In the genomic region with DNA sequence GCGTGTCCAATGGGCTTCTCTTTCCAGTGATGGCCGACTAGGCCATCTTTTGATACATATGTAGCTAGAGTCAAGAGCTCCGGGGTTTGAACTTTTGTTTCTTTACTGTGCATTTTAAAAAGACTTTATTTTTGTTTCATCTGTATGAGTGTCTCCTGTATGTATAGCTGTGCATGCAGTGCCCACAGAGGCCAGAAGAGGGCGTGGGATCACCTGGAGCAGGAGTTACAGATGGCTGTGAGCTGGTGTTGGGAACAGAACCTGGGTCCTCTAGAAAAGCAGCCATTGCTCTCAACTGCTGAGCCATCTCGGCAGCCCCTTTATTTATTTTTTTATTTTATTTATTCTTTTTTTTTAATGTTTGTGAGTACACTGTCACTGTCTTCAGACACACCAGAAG, we compare ENCODE assay signal across 17 mouse cellular contexts.
A peak's percentile ranks its signal among the peaks of the same experiment; 100 is the strongest.
DNase-seq lines count a peak whose midpoint lies in the region; ATAC-seq and TF ChIP-seq lines count a peak whose summit lies in the region.
"Had no signal": no experiment of that assay in that cellular context is flagged by ENCODE, and none has a peak within 500 bp of the region (broad histone marks: within the 10 kb centered on the region; RNA-seq: fewer than 3 reads in every experiment).

No protein-coding gene starts in this region.

- no peak overlapping the region for H3K27ac ChIP-seq in cerebellum, adult 2 months (ENCODE audit: insufficient read depth, low read length)
- no peak overlapping the region for H3K27ac ChIP-seq in liver, adult 2 months (replicated peaks; ENCODE audit: insufficient read depth, low read depth, low read length)
- H3K27ac ChIP-seq in liver, embryonic 11.5 days (ENCODE audit: low read depth, low read length) = no peak overlapping the region
- H3K27ac ChIP-seq: embryonic facial prominence, embryonic 12.5 days; heart, embryonic 13.5 days; limb, embryonic 15.5 days; macrophage; midbrain, embryonic 12.5 days had no signal

- H3K79me2 ChIP-seq in liver, adult 2 months (ENCODE audit: control insufficient read depth, insufficient read depth, low read length) = no peaks in the 10 kb centered on the region

- no peaks in the 10 kb centered on the region for H3K9me3 ChIP-seq in liver, embryonic 11.5 days (ENCODE audit: control insufficient read depth, low read length)
- H3K9me3 ChIP-seq: embryonic facial prominence, embryonic 12.5 days; heart, embryonic 13.5 days; limb, embryonic 15.5 days; midbrain, embryonic 12.5 days had no signal

- peak; percentile 24; the same call in 1 of the 2 replicates for TF ChIP-seq CTCF in cerebellum, adult 2 months (IDR thresholded peaks at IDR 0.05; ENCODE audit: borderline replicate concordance, insufficient read depth, low read depth, low read length)
- peak; percentile 47 for TF ChIP-seq CTCF in liver, adult 2 months (IDR thresholded peaks at IDR 0.05; ENCODE audit: low read depth, low read length)

- WGBS in cerebellum, adult 2 months = 82% methylated on average over 5 of the region's 5 CpGs
- WGBS in liver, adult 2 months = 86% methylated on average over 5 of the region's 5 CpGs
- WGBS in liver, embryonic 11.5 days = 71% methylated on average over 4 of the region's 5 CpGs

- no peak overlapping the region for H3K9ac ChIP-seq in liver, adult 2 months (ENCODE audit: low read depth, low read length)
- no peak overlapping the region for H3K9ac ChIP-seq in liver, embryonic 11.5 days (ENCODE audit: low read depth, low read length)
- H3K9ac ChIP-seq: embryonic facial prominence, embryonic 12.5 days; heart, embryonic 13.5 days; limb, embryonic 15.5 days; midbrain, embryonic 12.5 days had no signal

- no peaks in the 10 kb centered on the region for H3K36me3 ChIP-seq in liver, adult 2 months (ENCODE audit: control insufficient read depth, insufficient read depth, low read length)
- H3K36me3 ChIP-seq in liver, embryonic 11.5 days (ENCODE audit: control insufficient read depth, insufficient read depth, low read length) = no peaks in the 10 kb centered on the region
- H3K36me3 ChIP-seq: embryonic facial prominence, embryonic 12.5 days; G1E; limb, embryonic 15.5 days; midbrain, embryonic 12.5 days had no signal

- peaks cover 73% of the 10 kb centered on the region for H3K4me1 ChIP-seq in cerebellum, adult 2 months (ENCODE audit: control insufficient read depth, insufficient read depth, low read length)
- H3K4me1 ChIP-seq in liver, adult 2 months (ENCODE audit: control insufficient read depth, insufficient read depth, low read length) = no peaks in the 10 kb centered on the region; the same call in 1 of the 2 replicates
- 0 out of 2 replicates have a peak, but pooled peaks cover 6% of the 10 kb centered on the region for H3K4me1 ChIP-seq in liver, embryonic 11.5 days (replicated peaks; ENCODE audit: control insufficient read depth, insufficient read depth, low read length)

- H3K27me3 ChIP-seq in cerebellum, adult 2 months (ENCODE audit: control insufficient read depth, insufficient read depth, low read length) = no peaks in the 10 kb centered on the region
- no peaks in the 10 kb centered on the region for H3K27me3 ChIP-seq in liver, adult 2 months (ENCODE audit: control insufficient read depth, insufficient read depth, low read length)
- H3K27me3 ChIP-seq in liver, embryonic 11.5 days (replicated peaks; ENCODE audit: control insufficient read depth, insufficient read depth, low read length) = no peaks in the 10 kb centered on the region
- H3K27me3 ChIP-seq: embryonic facial prominence, embryonic 12.5 days; heart, embryonic 13.5 days; limb, embryonic 15.5 days; midbrain, embryonic 12.5 days had no signal

- TF ChIP-seq POLR2A in cerebellum, adult 2 months (IDR thresholded peaks at IDR 0.05; ENCODE audit: borderline replicate concordance, insufficient read depth, low read length) = no peak
- no peak for TF ChIP-seq POLR2A in liver, adult 2 months (IDR thresholded peaks at IDR 0.05; ENCODE audit: extremely low read depth, insufficient read depth, low read length)

- no peak for ATAC-seq in liver, embryonic 11.5 days (replicated peaks; ENCODE audit: low FRiP score)
- ATAC-seq: activated CD4-positive, CD25-positive, alpha-beta regulatory T cell, adult 4 months had no signal

- H3K4me2 ChIP-seq in liver, embryonic 11.5 days = no peak overlapping the region
- H3K4me2 ChIP-seq: embryonic facial prominence, embryonic 12.5 days; heart, embryonic 13.5 days; limb, embryonic 15.5 days; midbrain, embryonic 12.5 days had no signal

- H3K4me3 ChIP-seq in cerebellum, adult 2 months (replicated peaks; ENCODE audit: insufficient read depth, low read depth, low read length) = no peak overlapping the region
- no peak overlapping the region for H3K4me3 ChIP-seq in liver, adult 2 months (ENCODE audit: insufficient read depth, low read depth, low read length)
- no peak overlapping the region for H3K4me3 ChIP-seq in liver, embryonic 11.5 days (ENCODE audit: low read depth, low read length)
- H3K4me3 ChIP-seq: embryonic facial prominence, embryonic 12.5 days; heart, embryonic 13.5 days; limb, embryonic 15.5 days; midbrain, embryonic 12.5 days had no signal

- no peak for DNase-seq in cerebellum, adult 2 months
- DNase-seq in cerebellum, postnatal 4 days (ENCODE audit: low spot score in 2 of 2) = no peak
- no peak for DNase-seq in liver, adult 2 months (ENCODE audit: extremely low read depth, low read depth, low spot score)
- DNase-seq in liver, embryonic 11.5 days (ENCODE audit: low spot score) = no peak
- DNase-seq in thymus, postnatal 4 days = peak; percentile 56
- no peak for DNase-seq in thymus, postnatal 25 days
- DNase-seq in Muller cell, postnatal 12 days (ENCODE audit: inconsistent ontology term) = no peak
- no peak for DNase-seq in ovary, postnatal 10 days (ENCODE audit: low spot score)
- DNase-seq: cerebellum, postnatal 25 days; kidney, postnatal 10 days had no signal
